Mouse (Mus musculus) MEL (cell line): ENCODE measurements around the gene Samd5.

Experiments
- CTCF ChIP-seq, 3 experiments: IDR thresholded peaks in 2 of 3; conservative IDR thresholded peaks in 1 of 3; 2 replicates each; pipeline ENCODE4 v1.5.1; 2011 to 2012; ENCODE audit warnings: low read length in 3 of 3, low read depth in 2 of 3, mild to moderate bottlenecking in 2 of 3, improper control_type of control experiment in 1 of 3, inconsistent platforms in 1 of 3, mixed read lengths in 1 of 3, moderate library complexity in 1 of 3; ENCODE audit not compliant: control insufficient read depth in 1 of 3, insufficient read depth in 1 of 3, poor library complexity in 1 of 3, severe bottlenecking in 1 of 3
- ELF1 ChIP-seq: IDR thresholded peaks from 2 replicates; pipeline ENCODE4 v1.6.1; 2014; ENCODE audit warnings: low read depth, mild to moderate bottlenecking, inconsistent platforms, low read length, improper control_type of control experiment, moderate library complexity
- MAFK ChIP-seq: IDR thresholded peaks from 2 replicates; pipeline ENCODE4 v1.6.1; 2011; ENCODE audit warnings: low read depth, mild to moderate bottlenecking, low read length, improper control_type of control experiment, borderline replicate concordance
- POLR2A ChIP-seq, 2 experiments: IDR thresholded peaks; 2 replicates each; pipeline ENCODE4 v1.6.1; 2011 to 2012; ENCODE audit warnings: low read length in 2 of 2, mild to moderate bottlenecking in 2 of 2, control low read depth in 1 of 2, improper control_type of control experiment in 1 of 2, low read depth in 1 of 2, moderate library complexity in 1 of 2; ENCODE audit not compliant: control insufficient read depth in 1 of 2, insufficient read depth in 1 of 2, poor library complexity in 1 of 2

DNA sequence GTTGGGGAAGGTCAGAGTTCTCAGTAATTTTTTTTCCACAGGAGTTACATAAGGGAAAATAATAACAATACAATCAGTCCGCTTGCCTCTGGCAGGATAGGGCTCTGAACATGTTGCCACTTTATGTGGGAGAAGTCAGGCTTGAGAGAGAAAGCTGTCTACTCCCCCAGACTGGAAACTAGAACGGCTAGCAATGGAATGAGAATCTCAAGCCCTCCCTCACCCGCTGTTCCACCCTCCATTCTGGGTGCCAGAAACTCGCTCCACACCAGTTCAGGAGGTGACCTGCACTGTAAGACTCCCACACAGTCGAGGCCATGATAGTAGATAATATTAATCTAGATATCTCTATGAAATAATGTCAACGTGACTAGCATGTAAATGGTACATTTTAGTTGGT is 27.3 kb downstream of the Samd5 start:
- no peak for TF ChIP-seq CTCF (IDR thresholded peaks at IDR 0.05 in 2 of 3, conservative IDR thresholded peaks at IDR 0.05 in 1 of 3; ENCODE audit: control insufficient read depth in 1 of 3, insufficient read depth in 1 of 3, low read depth in 2 of 3, low read length in 3 of 3, poor library complexity in 1 of 3, severe bottlenecking in 1 of 3)
- no peak for TF ChIP-seq POLR2A (IDR thresholded peaks at IDR 0.05; ENCODE audit: control insufficient read depth in 1 of 2, insufficient read depth in 1 of 2, low read depth in 1 of 2, low read length in 2 of 2, poor library complexity in 1 of 2)
- no peak for TF ChIP-seq ELF1
- TF ChIP-seq MAFK: no peak
